Mouse (Mus musculus) ES-E14 (cell line): ENCODE measurements at regions not wholly inside any gene's neighbourhood (a gene's known extent, or its start where the extent isn't known, plus 50 kb on each side); places are given as distances from the start of the nearest gene placed in this dataset.

Experiments used
- CHD2 ChIP-seq: IDR thresholded peaks from 2 replicates; pipeline ENCODE4 v1.6.1; 2014; ENCODE audit warnings: mild to moderate bottlenecking, low read depth, low read length, inconsistent platforms
- MAFK ChIP-seq: IDR thresholded peaks from 2 replicates; pipeline ENCODE4 v1.6.1; 2014; ENCODE audit warnings: mild to moderate bottlenecking, low read depth, low read length, inconsistent platforms; ENCODE audit not compliant: insufficient read depth
- ZC3H11A ChIP-seq: IDR thresholded peaks from 2 replicates; pipeline ENCODE4 v1.6.1; 2012; ENCODE audit warnings: low read depth, mild to moderate bottlenecking, inconsistent platforms, low read length, borderline replicate concordance

DNA sequence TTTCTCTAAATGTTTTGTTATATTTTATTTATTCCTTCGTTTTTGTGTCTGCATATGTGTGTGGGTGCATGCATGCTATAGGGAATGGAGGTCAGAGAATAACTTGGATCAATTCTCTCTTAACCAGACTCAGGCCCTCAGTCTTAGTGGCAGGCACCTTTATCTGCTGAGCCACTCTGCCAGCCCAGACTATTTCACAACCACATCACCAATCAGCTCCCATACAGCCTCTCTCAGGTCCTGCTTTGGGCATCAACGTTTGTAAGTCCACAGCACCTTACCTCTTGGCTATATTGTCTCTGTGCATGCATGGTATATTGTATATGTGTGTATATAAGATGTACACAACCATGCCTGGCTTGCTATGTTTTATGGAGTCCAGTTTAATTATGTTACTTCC, 159.9 kb downstream of the Rab11fip4 start:
- TF ChIP-seq ZC3H11A (no peak), MAFK (no peak), CHD2 (no peak)
